Comparison of ENCODE assay signal across 19 mouse cellular contexts in genomic region chr10:126185410-126185809, GRCm38 (mm10).
DNase-seq lines count a peak whose midpoint lies in the region; ATAC-seq lines count a peak whose summit lies in the region.
"Had no signal": no experiment of that assay in that cellular context is flagged by ENCODE, and none has a peak within 500 bp of the region (broad histone marks: within the 10 kb centered on the region; RNA-seq: fewer than 3 reads in every experiment).

No protein-coding gene starts in this region.

- DNase-seq in layer of hippocampus, adult 11-12 months (ENCODE audit: low spot score): peak; percentile 53
- DNase-seq in layer of hippocampus, postnatal 25 days (ENCODE audit: extremely low spot score in 1 of 2, low spot score in 1 of 2): no peak
- peak; percentile 26 for DNase-seq in brain, adult 2 months (ENCODE audit: low read depth, low spot score)
- peak; percentile 54 to 57 for DNase-seq in layer of hippocampus, adult 8-10 months (ENCODE audit: low spot score in 2 of 2)
- peak; percentile 27 for DNase-seq in telencephalon, adult 2 months (ENCODE audit: low read depth, low spot score)
- no peak for DNase-seq in lung, postnatal 10 days
- DNase-seq: adrenal gland, postnatal 10 days; adrenal gland, postnatal 36 days; B cell, adult 2 months; cerebellum, adult 11-12 months; cerebellum, adult 8-10 months; cerebellum, postnatal 10 days; gastrocnemius, postnatal 10 days; gastrocnemius, postnatal 36 days; heart, adult 2 months had no signal

- ATAC-seq in cerebellum, adult (ENCODE audit: insufficient number of reproducible peaks, low FRiP score, low TSS enrichment): no peak
- ATAC-seq: forebrain, embryonic 13.5 days; forebrain, embryonic 16.5 days; Patski had no signal

Comparison
In these comparisons a context has a peak if more than half of its experiments do, and no peak if none do; other contexts are left out.
1. DNase-seq: peak in layer of hippocampus, adult 11-12 months (single experiment), brain, adult 2 months (single experiment), layer of hippocampus, adult 8-10 months (2 of 2) and telencephalon, adult 2 months (single experiment); none in layer of hippocampus, postnatal 25 days (0 of 2) and lung, postnatal 10 days (single experiment).